Mouse (Mus musculus) limb, embryonic 11.5 days (tissue): ENCODE measurements around the gene St5. TPM values are rescaled to one million over a fixed set of nuclear protein-coding genes. Genes with fewer than 3 reads are reported as not detected.

Experiments used
- ATAC-seq: fragments of 200-750 bp; cut with Nextera tagmentation; 2 replicates; pipeline ENCODE4 v1.8.0; 2017; ENCODE audit warnings: low read depth; ENCODE audit not compliant: insufficient number of reproducible peaks, low FRiP score, low TSS enrichment
- DNase-seq: peaks from one replicate; pipeline ENCODE4 v3.0.0-alpha.2; 2015; ENCODE audit warnings: low spot score
- H3K27ac ChIP-seq: fragments of 300-500 bp; sonication (generic); replicated peaks from 2 replicates; pipeline ENCODE4 v1.5.1; 2014; ENCODE audit warnings: low read depth, mild to moderate bottlenecking, low read length
- H3K27me3 ChIP-seq: fragments of 300-500 bp; sonication (generic); 2 replicates; pipeline ENCODE4 v1.6.1; 2014; ENCODE audit warnings: mild to moderate bottlenecking, low read length, mixed read lengths; ENCODE audit not compliant: control insufficient read depth, insufficient read depth
- H3K36me3 ChIP-seq: fragments of 300-500 bp; sonication (generic); 2 replicates; pipeline ENCODE4 v1.6.1; 2014; ENCODE audit warnings: mild to moderate bottlenecking, low read length, moderate library complexity, mixed read lengths; ENCODE audit not compliant: control insufficient read depth, insufficient read depth
- H3K4me1 ChIP-seq: fragments of 300-500 bp; sonication (generic); 2 replicates; pipeline ENCODE4 v1.6.1; 2014; ENCODE audit warnings: low read length, mixed read lengths; ENCODE audit not compliant: control insufficient read depth, insufficient read depth
- H3K4me2 ChIP-seq: fragments of 300-500 bp; sonication (generic); 2 replicates; pipeline ENCODE4 v1.6.1; 2014; ENCODE audit warnings: low read depth, mild to moderate bottlenecking, moderate library complexity; ENCODE audit not compliant: severe bottlenecking
- H3K4me3 ChIP-seq: fragments of 300-500 bp; sonication (generic); 2 replicates; pipeline ENCODE4 v1.5.1; 2014; ENCODE audit warnings: low read depth, low read length
- H3K9ac ChIP-seq: fragments of 300-500 bp; sonication (generic); 2 replicates; pipeline ENCODE4 v1.6.1; 2014; ENCODE audit warnings: mild to moderate bottlenecking, low read length
- H3K9me3 ChIP-seq: fragments of 300-500 bp; sonication (generic); 2 replicates; pipeline ENCODE4 v1.6.1; 2016; ENCODE audit warnings: low read length; ENCODE audit not compliant: control insufficient read depth
- WGBS: fragments of 180-500 bp; shearing (Covaris S2); extraction: QIAGEN DNeasy Blood & Tissue Kit; methylation state at CpG from one replicate; pipeline ENCODE4 v1.1.7; 2014; 5-methylcytosine and 5-hydroxymethylcytosine counted together
- polyA plus RNA-seq: library from polyadenylated mRNA; unstranded; fragments of >200 nt; fragmentation: Nextera tagmentation; extraction: Ambion mirVana; gene quantifications from 2 replicates; pipeline ENCODE4 v1.2.1, GENCODE M21; 2014

St5 gene
- polyA plus RNA-seq, 1 experiment from 2014 or later: 52.3 TPM

- Histone ChIP-seq H3K4me2 (no peak overlapping the region), H3K27ac (no peak overlapping the region), H3K27me3 (no peaks in the 10 kb centered on the region), H3K36me3 (no peaks in the 10 kb centered on the region), H3K4me3 (no peak overlapping the region), H3K9me3 (no peaks in the 10 kb centered on the region), H3K9ac (no peak overlapping the region), H3K4me1 (no peaks in the 10 kb centered on the region)
- DNase-seq: no peak
- no peak for ATAC-seq
- 79% methylated on average over 11 of the region's 11 CpGs for WGBS
Observed at GRCm38 (mm10) chr7:109566841-109567768, 136.3 kb downstream of the St5 start.

DNA sequence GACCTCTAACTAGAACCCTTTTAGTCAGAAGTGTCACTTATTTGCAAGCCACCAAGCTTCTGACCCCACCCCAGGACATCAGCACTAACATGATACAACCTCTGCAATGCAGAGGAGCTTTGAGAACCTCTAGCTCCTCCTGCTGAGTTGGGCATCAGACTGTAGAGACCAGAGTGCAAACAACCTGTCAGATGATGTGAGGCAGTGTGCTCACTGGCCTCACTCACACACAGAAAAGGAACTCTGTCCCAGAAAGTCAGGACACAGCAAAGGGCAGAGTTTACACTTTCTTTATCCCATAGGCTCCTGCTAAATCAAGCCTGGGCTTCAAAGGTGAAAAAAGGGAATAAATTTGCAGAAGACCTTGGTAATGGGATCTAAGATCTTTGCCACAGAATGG lies 137.1 kb downstream of the St5 start:
- Histone ChIP-seq H3K4me1 (no peaks in the 10 kb centered on the region), H3K4me3 (no peak overlapping the region), H3K9ac (no peak overlapping the region), H3K9me3 (no peaks in the 10 kb centered on the region), H3K27ac (no peak overlapping the region), H3K27me3 (no peaks in the 10 kb centered on the region), H3K4me2 (no peak overlapping the region), H3K36me3 (no peaks in the 10 kb centered on the region)
- DNase-seq: no peak
- ATAC-seq: no peak

DNA sequence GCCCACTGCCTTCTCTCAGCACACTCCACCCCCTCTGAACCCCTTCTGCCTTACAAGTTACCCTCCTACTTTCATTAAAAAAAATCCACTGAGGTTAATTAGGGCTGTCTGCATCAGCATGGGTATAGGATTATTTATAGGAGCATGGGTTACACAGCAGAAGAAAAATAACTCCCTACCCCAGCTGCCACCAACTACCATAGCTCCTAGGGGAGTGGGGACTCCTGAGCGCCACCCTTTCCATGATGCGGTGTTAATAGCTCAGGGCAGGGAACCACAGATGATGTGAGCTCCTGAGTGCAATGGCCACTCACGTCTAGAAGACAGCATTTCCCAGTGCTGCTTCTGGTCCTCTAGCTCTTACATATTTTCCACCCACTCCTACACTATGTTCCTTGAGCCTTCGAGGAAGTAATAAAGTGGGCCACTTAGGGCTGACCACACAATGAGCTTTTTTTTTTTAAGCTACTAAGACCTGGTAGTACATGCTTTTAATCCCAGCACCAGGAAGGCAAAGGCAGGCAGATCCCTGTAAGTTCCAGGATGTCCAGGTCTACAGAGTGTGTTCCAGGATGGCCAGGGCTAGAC lies 139.5 kb downstream of the St5 start:
- H3K4me2 ChIP-seq: no peak overlapping the region
- no peak overlapping the region for H3K9ac ChIP-seq
- ATAC-seq (no peak), DNase-seq (no peak)
- no peaks in the 10 kb centered on the region for H3K9me3 ChIP-seq
- 66% methylated on average over 4 of the region's 4 CpGs for WGBS
- H3K36me3 ChIP-seq: no peaks in the 10 kb centered on the region
- no peaks in the 10 kb centered on the region for H3K4me1 ChIP-seq
- H3K27ac ChIP-seq: no peak overlapping the region
- no peak overlapping the region for H3K4me3 ChIP-seq
- H3K27me3 ChIP-seq: no peaks in the 10 kb centered on the region

- no peaks in the 10 kb centered on the region for H3K4me1 ChIP-seq
- 73% methylated on average over 5 of the region's 5 CpGs for WGBS
Observed at GRCm38 (mm10) chr7:109562676-109563075, 140.7 kb downstream of the St5 start.

GRCm38 (mm10) chr7:109562154-109562599 lies 141.2 kb downstream of the St5 start:
- no peak for DNase-seq
- H3K27me3 ChIP-seq: no peaks in the 10 kb centered on the region
- no peak overlapping the region for H3K9ac ChIP-seq
- no peak for ATAC-seq
- H3K4me1 ChIP-seq: no peaks in the 10 kb centered on the region
- 75% methylated on average over 4 of the region's 4 CpGs for WGBS
- H3K27ac ChIP-seq: no peak overlapping the region
- H3K9me3 ChIP-seq: no peaks in the 10 kb centered on the region
- H3K36me3 ChIP-seq: no peaks in the 10 kb centered on the region
- H3K4me3 ChIP-seq: no peak overlapping the region
- no peak overlapping the region for H3K4me2 ChIP-seq

More at GRCm38 (mm10) chr7:109562676-109563075, 140.7 kb downstream of the St5 start:
- DNase-seq (no peak), ATAC-seq (no peak)
- no peaks in the 10 kb centered on the region for H3K27me3 ChIP-seq
- H3K4me2 ChIP-seq: no peak overlapping the region
- H3K9ac ChIP-seq: no peak overlapping the region
- no peak overlapping the region for H3K4me3 ChIP-seq
- no peak overlapping the region for H3K27ac ChIP-seq
- no peaks in the 10 kb centered on the region for H3K36me3 ChIP-seq
- H3K9me3 ChIP-seq: no peaks in the 10 kb centered on the region

- Histone ChIP-seq H3K27me3 (no peaks in the 10 kb centered on the region), H3K4me1 (no peaks in the 10 kb centered on the region), H3K27ac (no peak overlapping the region), H3K9me3 (no peaks in the 10 kb centered on the region), H3K4me2 (no peak overlapping the region), H3K4me3 (no peak overlapping the region), H3K9ac (no peak overlapping the region), H3K36me3 (no peaks in the 10 kb centered on the region)
- DNase-seq (no peak), ATAC-seq (no peak)
- 80% methylated on average over 8 of the region's 8 CpGs for WGBS
Observed at GRCm38 (mm10) chr7:109561466-109562153, 141.8 kb downstream of the St5 start.

- H3K9me3 ChIP-seq: no peaks in the 10 kb centered on the region
- peaks cover 2% of the 10 kb centered on the region; the same call in 1 of the 2 replicates for H3K36me3 ChIP-seq
- 80% methylated on average over 6 of the region's 6 CpGs for WGBS
- DNase-seq (no peak), ATAC-seq (no peak)
- no peaks in the 10 kb centered on the region for H3K27me3 ChIP-seq
- H3K4me1 ChIP-seq: no peaks in the 10 kb centered on the region
- no peak overlapping the region for H3K4me3 ChIP-seq
- no peak overlapping the region for H3K4me2 ChIP-seq
- no peak overlapping the region for H3K27ac ChIP-seq
- no peak overlapping the region for H3K9ac ChIP-seq
Observed at GRCm38 (mm10) chr7:109559536-109559935, 143.9 kb downstream of the St5 start.

- Histone ChIP-seq H3K9me3 (no peaks in the 10 kb centered on the region), H3K4me3 (no peak overlapping the region), H3K27ac (no peak overlapping the region), H3K9ac (no peak overlapping the region), H3K36me3 (peaks cover 4% of the 10 kb centered on the region; the same call in 1 of the 2 replicates), H3K4me2 (no peak overlapping the region), H3K27me3 (no peaks in the 10 kb centered on the region), H3K4me1 (no peaks in the 10 kb centered on the region)
- ATAC-seq (no peak), DNase-seq (no peak)
- 96% methylated on average over 5 of the region's 5 CpGs for WGBS
Observed at GRCm38 (mm10) chr7:109546726-109547125, 156.7 kb downstream of the St5 start.
